Mouse (Mus musculus) adrenal gland, postnatal 14 days (tissue): Measurements from ENCODE around the gene Cdk19. TPM values are rescaled to one million over a fixed set of nuclear protein-coding genes. Genes with fewer than 3 reads are reported as not detected.

Source experiments
- DNase-seq: peaks from one replicate; pipeline ENCODE4 v3.0.0; 2021; ENCODE audit warnings: mixed read lengths
- long read RNA-seq, 2 experiments: library from polyadenylated mRNA; stranded (forward); transcript quantifications; one replicate each; pipeline ENCODE4 v2.0.0; 2021
- total RNA-seq: library from RNA; stranded (reverse); gene quantifications from 2 replicates; pipeline ENCODE4 v1.2.3, GENCODE M21; 2021

Gene Cdk19
- total RNA-seq = 10.9 and 14.5 TPM in 2 replicates
- long read RNA-seq, experiment 1, full-length matches to known transcripts = 5 of 10 reads
- long read RNA-seq, experiment 1, partial matches to known transcripts = 4 of 10 reads
- long read RNA-seq, experiment 1, other reads (novel, unspliced or antisense) = 1 of 10 reads
- long read RNA-seq, experiment 2, full-length matches to known transcripts = 5 of 9 reads
- long read RNA-seq, experiment 2, partial matches to known transcripts = 1 of 9 reads
- long read RNA-seq, experiment 2, other reads (novel, unspliced or antisense) = 3 of 9 reads

GRCm38 (mm10) chr10:40339351-40339964 lies at the start of gene Cdk19:
TSS of gene Cdk19 (plus strand) at chr10:40339564.
- DNase-seq = no peak

- no peak for DNase-seq
These were observed 46.7 kb upstream of the Cdk19 start for GRCm38 (mm10) chr10:40292640-40293039.

- DNase-seq = peak; percentile 92
These were observed 38.7 kb upstream of the Cdk19 start for GRCm38 (mm10) chr10:40300648-40301171.

GRCm38 (mm10) chr10:40301181-40302075 lies 37.9 kb upstream of the Cdk19 start:
- DNase-seq = peak; percentile 64

GRCm38 (mm10) chr10:40302140-40302985 lies 37.0 kb upstream of the Cdk19 start, which contains the start of gene Amd1:
TSS of gene Amd1 (minus strand) at chr10:40302186.
- peak; percentile 100 for DNase-seq

- no peak for DNase-seq
These were observed 33.4 kb upstream of the Cdk19 start for GRCm38 (mm10) chr10:40305989-40306388.

- no peak for DNase-seq
These were observed 31.4 kb upstream of the Cdk19 start for GRCm38 (mm10) chr10:40307826-40308583.

GRCm38 (mm10) chr10:40309884-40310635 lies 29.3 kb upstream of the Cdk19 start:
- DNase-seq = peak; percentile 47

GRCm38 (mm10) chr10:40312781-40313180 lies 26.6 kb upstream of the Cdk19 start:
- no peak for DNase-seq

- DNase-seq = no peak
These were observed 22.4 kb upstream of the Cdk19 start for GRCm38 (mm10) chr10:40316841-40317585.

GRCm38 (mm10) chr10:40320306-40320705 lies 19.1 kb upstream of the Cdk19 start:
- no peak for DNase-seq

- DNase-seq = no peak
These were observed 11.3 kb upstream of the Cdk19 start for GRCm38 (mm10) chr10:40328004-40328551.

GRCm38 (mm10) chr10:40330262-40330661 lies 9.1 kb upstream of the Cdk19 start:
- no peak for DNase-seq

GRCm38 (mm10) chr10:40332864-40333263 lies 6.5 kb upstream of the Cdk19 start:
- no peak for DNase-seq

- no peak for DNase-seq
These were observed 2.7 kb downstream of the Cdk19 start for GRCm38 (mm10) chr10:40342036-40342435.

- DNase-seq = no peak
These were observed 7.5 kb downstream of the Cdk19 start for GRCm38 (mm10) chr10:40346776-40347403.

- DNase-seq = no peak
These were observed 8.1 kb downstream of the Cdk19 start for GRCm38 (mm10) chr10:40347461-40347954.
